Mouse (Mus musculus) lung, postnatal 0 days (tissue): ENCODE measurements at regions not wholly inside any gene's neighbourhood (a gene's known extent, or its start where the extent isn't known, plus 50 kb on each side); places are given as distances from the start of the nearest gene placed in this dataset.

Experiments used
- CTCF ChIP-seq: IDR thresholded peaks from 2 replicates; pipeline ENCODE4 v1.5.1; 2016; ENCODE audit warnings: antibody characterized with exemption, mild to moderate bottlenecking
- EP300 ChIP-seq: IDR thresholded peaks from 2 replicates; pipeline ENCODE4 v1.6.1; 2016; ENCODE audit warnings: antibody characterized with exemption, mild to moderate bottlenecking, control low read depth

GRCm38 (mm10) chr7:77858436-77858835 is 879.4 kb downstream of the Ntrk3 start:
- TF ChIP-seq CTCF (no peak), EP300 (no peak)
